Mouse (Mus musculus) E14TG2a.4 (cell line): ENCODE results near the gene Pars2.

Experiments used
- H3K27me3 ChIP-seq: 2 replicates; pipeline ENCODE4 v1.6.1; 2014; ENCODE audit warnings: low read length, control low read depth; ENCODE audit not compliant: insufficient read depth
- H3K36me3 ChIP-seq: 2 replicates; pipeline ENCODE4 v1.6.1; 2014; ENCODE audit warnings: low read length, control low read depth; ENCODE audit not compliant: insufficient read depth
- H3K4me1 ChIP-seq: replicated peaks from 2 replicates; pipeline ENCODE4 v1.6.1; 2014; ENCODE audit warnings: low read depth, low read length, control low read depth
- H3K4me3 ChIP-seq: replicated peaks from 2 replicates; pipeline ENCODE4 v1.5.1; 2014; ENCODE audit warnings: mild to moderate bottlenecking, low read length
- H3K9me3 ChIP-seq: 2 replicates; pipeline ENCODE4 v1.6.1; 2014; ENCODE audit warnings: low read length, control low read depth
- CTCF ChIP-seq: conservative IDR thresholded peaks from 2 replicates; pipeline ENCODE4 v1.5.1; 2014; ENCODE audit warnings: low read length
- NANOG ChIP-seq: IDR thresholded peaks from 2 replicates; pipeline ENCODE4 v1.6.1; 2014; ENCODE audit warnings: borderline replicate concordance, low read length, mixed read lengths
- POU5F1 ChIP-seq: IDR thresholded peaks from 2 replicates; pipeline ENCODE4 v1.6.1; 2014; ENCODE audit warnings: low read length, borderline replicate concordance

Gene Pars2

GRCm38 (mm10) chr4:106678442-106679118 is 27.7 kb downstream of the Pars2 start, which contains the start of gene Ttc4:
Gene Ttc4, minus strand, starts transcription at chr4:106678944.
- Histone ChIP-seq H3K4me3 (peak within 1 kb of the TSS; percentile 99), H3K36me3 (peaks cover 44% of the 10 kb centered on the region), H3K4me1 (peaks cover 38% of the 10 kb centered on the region), H3K27me3 (peaks cover 5% of the 10 kb centered on the region; the same call in 1 of the 2 replicates), H3K9me3 (no peaks in the 10 kb centered on the region)
- no peak for TF ChIP-seq NANOG
- no peak for TF ChIP-seq POU5F1
- no peak for TF ChIP-seq CTCF

- Histone ChIP-seq H3K4me1 (peaks cover 38% of the 10 kb centered on the region), H3K4me3 (peak overlapping the region; percentile 99; the same call in 1 of the 2 replicates), H3K27me3 (peaks cover 5% of the 10 kb centered on the region; the same call in 1 of the 2 replicates), H3K9me3 (no peaks in the 10 kb centered on the region), H3K36me3 (peaks cover 38% of the 10 kb centered on the region)
- TF ChIP-seq CTCF (no peak), POU5F1 (no peak)
Measured at GRCm38 (mm10) chr4:106679152-106679551, 28.3 kb downstream of the Pars2 start.

GRCm38 (mm10) chr4:106680955-106681354 is 30.1 kb downstream of the Pars2 start:
- H3K4me3 ChIP-seq: no peak overlapping the region
- no peaks in the 10 kb centered on the region for H3K9me3 ChIP-seq
- TF ChIP-seq NANOG (no peak), POU5F1 (no peak), CTCF (no peak)
- peaks cover 11% of the 10 kb centered on the region for H3K27me3 ChIP-seq
- H3K36me3 ChIP-seq: peaks cover 20% of the 10 kb centered on the region
- peaks cover 33% of the 10 kb centered on the region for H3K4me1 ChIP-seq

DNA sequence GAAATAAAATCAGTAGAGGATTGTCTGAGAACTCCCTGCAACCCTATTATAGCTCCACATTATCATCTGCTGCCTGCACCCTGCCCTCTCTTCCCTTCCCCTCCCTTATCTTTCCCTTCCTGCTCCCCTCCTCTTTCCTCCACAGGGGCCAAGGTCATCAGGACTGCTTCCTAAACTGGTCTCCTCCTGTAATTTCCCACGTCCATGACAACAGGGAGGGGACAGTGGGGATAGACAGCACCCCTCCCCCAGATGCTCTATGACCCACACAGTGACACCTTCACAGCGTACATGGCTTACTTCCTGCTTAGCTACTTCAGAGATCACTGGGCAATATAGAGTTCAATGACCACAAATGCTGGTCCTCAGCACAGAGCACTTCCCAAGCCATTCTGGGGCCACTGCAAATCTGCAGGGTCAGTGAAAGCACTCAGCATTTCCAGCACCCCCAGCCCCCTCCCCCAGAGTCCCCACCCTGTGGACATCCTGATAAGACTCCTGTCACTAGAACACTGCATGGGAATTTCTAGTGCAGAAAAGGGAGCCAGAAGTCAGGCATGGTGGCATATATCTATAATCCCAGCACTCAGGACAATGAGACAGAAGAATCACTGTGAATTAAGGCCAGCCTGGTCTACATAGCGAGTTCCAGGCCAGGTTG is 37.9 kb downstream of the Pars2 start:
- no peak for TF ChIP-seq NANOG
- no peak for TF ChIP-seq POU5F1
- TF ChIP-seq CTCF: no peak
- Histone ChIP-seq H3K9me3 (no peaks in the 10 kb centered on the region), H3K4me1 (no peaks in the 10 kb centered on the region), H3K27me3 (peaks cover 15% of the 10 kb centered on the region; the same call in 1 of the 2 replicates), H3K36me3 (no peaks in the 10 kb centered on the region), H3K4me3 (no peak overlapping the region)

DNA sequence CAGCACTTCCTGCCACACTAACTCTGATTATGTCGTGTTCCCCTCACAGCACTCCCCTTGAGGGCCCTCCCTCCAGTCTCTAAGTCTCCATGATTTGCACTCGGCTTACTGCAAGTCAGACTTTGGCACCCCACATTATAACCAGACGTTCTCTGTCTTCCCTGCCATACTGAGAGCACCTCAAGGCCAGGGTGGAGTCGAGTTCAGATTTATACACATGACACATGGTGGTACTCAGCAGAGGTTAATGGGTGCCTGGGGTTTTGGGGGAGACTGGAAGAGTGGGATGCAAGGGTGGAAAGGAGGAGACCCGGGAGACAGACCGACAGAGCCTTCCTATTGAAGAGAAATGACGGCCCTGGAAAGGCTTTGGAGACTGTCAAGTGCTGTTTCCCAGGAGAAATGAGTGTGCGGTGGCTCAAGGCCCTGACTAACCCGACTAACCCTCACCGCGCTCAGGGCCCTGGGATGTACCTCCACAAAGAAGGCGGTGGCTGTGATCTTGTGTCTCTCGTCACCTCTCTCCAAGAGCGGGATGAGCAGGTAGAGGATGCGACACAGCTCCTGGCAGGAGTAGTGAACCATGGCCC is 43.1 kb downstream of the Pars2 start:
- Histone ChIP-seq H3K27me3 (0 out of 2 replicates have a peak, but pooled peaks cover 15% of the 10 kb centered on the region), H3K9me3 (no peaks in the 10 kb centered on the region), H3K4me3 (no peak overlapping the region), H3K36me3 (no peaks in the 10 kb centered on the region), H3K4me1 (no peaks in the 10 kb centered on the region)
- TF ChIP-seq CTCF (no peak), NANOG (no peak), POU5F1 (no peak)

- Histone ChIP-seq H3K9me3 (no peaks in the 10 kb centered on the region), H3K4me1 (peaks cover 20% of the 10 kb centered on the region)
- TF ChIP-seq CTCF (peak; percentile 34; the same call in 1 of the 2 replicates), NANOG (no peak)
Measured at GRCm38 (mm10) chr4:106699989-106700388, 49.1 kb downstream of the Pars2 start.

DNA sequence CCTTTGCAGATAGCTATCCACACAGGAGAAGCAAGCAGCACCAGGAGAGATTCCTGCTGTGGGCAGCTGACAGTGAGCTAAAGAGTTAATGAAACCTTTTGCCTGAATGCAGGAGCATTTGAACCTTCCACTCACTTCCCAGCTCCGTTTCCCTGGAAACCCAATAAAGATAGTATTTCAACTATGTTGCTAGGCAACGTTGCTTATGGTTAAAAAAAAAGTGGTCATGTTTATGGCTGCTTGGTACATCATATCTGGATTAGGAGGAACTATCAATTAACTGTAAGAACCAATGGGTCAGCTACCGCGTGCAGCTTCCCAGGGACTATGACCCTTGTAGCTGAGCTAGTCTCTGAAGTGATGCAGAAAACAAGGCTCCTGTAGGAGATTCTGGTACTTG is 49.9 kb downstream of the Pars2 start:
- no peak for TF ChIP-seq POU5F1
- TF ChIP-seq CTCF: no peak
- TF ChIP-seq NANOG: no peak
- Histone ChIP-seq H3K4me1 (peaks cover 28% of the 10 kb centered on the region), H3K36me3 (no peaks in the 10 kb centered on the region), H3K27me3 (peaks cover 31% of the 10 kb centered on the region), H3K9me3 (no peaks in the 10 kb centered on the region), H3K4me3 (no peak overlapping the region)

More at GRCm38 (mm10) chr4:106699989-106700388, 49.1 kb downstream of the Pars2 start:
- peaks cover 31% of the 10 kb centered on the region for H3K27me3 ChIP-seq
- no peak overlapping the region for H3K4me3 ChIP-seq
- H3K36me3 ChIP-seq: no peaks in the 10 kb centered on the region

GRCm38 (mm10) chr4:106703956-106704355 is 53.1 kb downstream of the Pars2 start:
- H3K9me3 ChIP-seq: no peaks in the 10 kb centered on the region
- TF ChIP-seq POU5F1 (no peak), CTCF (no peak), NANOG (no peak)
- H3K4me1 ChIP-seq: peaks cover 52% of the 10 kb centered on the region
- no peaks in the 10 kb centered on the region for H3K36me3 ChIP-seq
- no peak overlapping the region for H3K4me3 ChIP-seq
- H3K27me3 ChIP-seq: peaks cover 27% of the 10 kb centered on the region
